Mouse (Mus musculus) hindbrain, embryonic 14.5 days (tissue): ENCODE results near the gene Gm17093. TPM values are rescaled to one million over a fixed set of nuclear protein-coding genes. Genes with fewer than 3 reads are reported as not detected.
"Not testable (repeated sequence)": the region's sequence is repeated elsewhere in the genome, so short reads cannot be mapped to it uniquely, and the experiment has no call there.

Experiments used
- ATAC-seq: fragments of 200-750 bp; cut with Nextera tagmentation; 2 replicates; pipeline ENCODE4 v1.8.0; 2017; ENCODE audit warnings: moderate number of reproducible peaks, mild to moderate bottlenecking, moderate TSS enrichment, moderate library complexity; ENCODE audit not compliant: low FRiP score
- DNase-seq: peaks from one replicate; pipeline ENCODE4 v3.0.0-alpha.2; 2015; ENCODE audit warnings: low spot score
- H3K27ac ChIP-seq: fragments of 300-500 bp; sonication (generic); 2 replicates; pipeline ENCODE4 v1.5.1; 2014; ENCODE audit warnings: mild to moderate bottlenecking, moderate library complexity
- H3K27me3 ChIP-seq: fragments of 300-500 bp; sonication (generic); 2 replicates; pipeline ENCODE4 v1.6.1; 2014; ENCODE audit warnings: mild to moderate bottlenecking, low read length, mixed read lengths; ENCODE audit not compliant: control insufficient read depth, insufficient read depth
- H3K36me3 ChIP-seq: fragments of 300-500 bp; sonication (generic); replicated peaks from 2 replicates; pipeline ENCODE4 v1.6.1; 2014; ENCODE audit not compliant: control insufficient read depth, insufficient read depth
- H3K4me1 ChIP-seq: fragments of 300-500 bp; sonication (generic); replicated peaks from 2 replicates; pipeline ENCODE4 v1.6.1; 2014; ENCODE audit warnings: antibody characterized with exemption, low read length, mixed read lengths; ENCODE audit not compliant: control insufficient read depth, insufficient read depth
- H3K4me2 ChIP-seq: fragments of 300-500 bp; sonication (generic); replicated peaks from 2 replicates; pipeline ENCODE4 v1.6.1; 2014; ENCODE audit warnings: mild to moderate bottlenecking, moderate library complexity
- H3K4me3 ChIP-seq: fragments of 300-500 bp; sonication (generic); replicated peaks from 2 replicates; pipeline ENCODE4 v1.5.1; 2014; ENCODE audit warnings: mild to moderate bottlenecking, low read length
- H3K9ac ChIP-seq: fragments of 300-500 bp; sonication (generic); 2 replicates; pipeline ENCODE4 v1.6.1; 2014
- H3K9me3 ChIP-seq: fragments of 300-500 bp; sonication (generic); 2 replicates; pipeline ENCODE4 v1.6.1; 2016; ENCODE audit warnings: low read length; ENCODE audit not compliant: control insufficient read depth
- WGBS: fragments of 180-500 bp; shearing (Covaris S2); extraction: QIAGEN DNeasy Blood & Tissue Kit; methylation state at CpG from one replicate; pipeline ENCODE4 v1.1.7; 2014; 5-methylcytosine and 5-hydroxymethylcytosine counted together
- polyA plus RNA-seq: library from polyadenylated mRNA; unstranded; fragments of >200 nt; fragmentation: Nextera tagmentation; extraction: Ambion mirVana; gene quantifications from 2 replicates; pipeline ENCODE4 v1.2.1, GENCODE M21; 2014

The Gm17093 gene
- not detected in 2 replicates for polyA plus RNA-seq

- ATAC-seq, H3K27ac ChIP-seq, DNase-seq, H3K27me3 ChIP-seq, H3K9me3 ChIP-seq, H3K9ac ChIP-seq, H3K4me1 ChIP-seq, H3K36me3 ChIP-seq, H3K4me2 ChIP-seq, H3K4me3 ChIP-seq: not testable (repeated sequence)
- 92% methylated on average over 5 of the region's 5 CpGs for WGBS
Observed at GRCm38 (mm10) chr14:44517976-44518375, at the start of gene Gm17093. Gm17093 (plus strand) TSS chr14:44518276.

DNA sequence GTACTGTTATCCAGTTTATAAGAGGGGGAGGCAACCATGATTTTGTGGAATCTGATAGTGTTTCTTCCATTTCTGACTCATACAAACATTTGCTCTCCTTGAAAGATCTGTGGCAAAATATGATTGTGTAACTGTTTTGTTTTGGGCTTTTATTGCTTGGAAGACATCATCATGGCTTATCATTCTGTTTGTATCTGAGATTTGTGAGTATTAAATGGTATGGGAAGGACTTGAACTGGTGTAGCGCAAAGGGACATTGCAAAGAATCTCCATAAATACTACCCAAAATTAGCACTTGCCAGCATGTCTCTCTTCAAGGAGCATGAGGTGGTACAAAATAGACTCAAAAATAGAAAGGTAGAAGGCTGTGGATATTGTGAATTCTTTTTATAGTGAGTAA is 25.9 kb upstream of the Gm17093 start, which contains the start of gene BC061237:
Gene BC061237, plus strand, starts transcription at position 301 of the 400 bp plus-strand sequence.
- DNase-seq, H3K4me3 ChIP-seq, H3K36me3 ChIP-seq, H3K4me2 ChIP-seq, H3K27ac ChIP-seq, H3K27me3 ChIP-seq, H3K9me3 ChIP-seq, H3K4me1 ChIP-seq, ATAC-seq, H3K9ac ChIP-seq: not testable (repeated sequence)
- 100% methylated on average over 1 of the region's 1 CpGs for WGBS

DNA sequence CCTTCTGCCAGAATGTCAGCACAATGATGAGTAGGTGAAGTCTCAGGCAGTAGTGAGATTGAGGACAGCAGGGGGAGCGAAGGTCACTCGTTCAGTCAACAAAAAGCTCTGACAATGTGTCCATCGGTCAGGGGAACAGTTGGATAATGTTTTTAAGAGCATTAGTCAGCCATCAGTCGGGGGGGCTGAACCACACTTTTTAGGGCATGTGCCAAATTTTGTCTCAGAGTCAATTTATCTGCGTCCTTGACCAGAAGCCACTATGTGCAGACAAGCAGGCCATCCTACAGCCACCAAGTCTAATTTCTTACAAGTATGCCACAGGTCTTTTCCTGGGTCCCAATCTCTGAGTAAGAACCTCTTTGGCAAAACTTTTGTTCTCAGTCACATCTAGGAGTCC is 29.9 kb downstream of the Gm17093 start:
- not testable (repeated sequence) for H3K4me3 ChIP-seq, H3K27me3 ChIP-seq, H3K27ac ChIP-seq, H3K9me3 ChIP-seq, H3K9ac ChIP-seq, H3K4me1 ChIP-seq, H3K4me2 ChIP-seq, DNase-seq, H3K36me3 ChIP-seq, ATAC-seq
- WGBS: 89% methylated on average over 3 of the region's 5 CpGs

Other genes with a start within 250 kb of the Gm17093 start
- gene Gm8220, start 232.7 kb upstream of the Gm17093 start, polyA plus RNA-seq: not detected in 2 replicates
- not detected in 2 replicates for gene Gm5930, start 179.7 kb upstream of the Gm17093 start, polyA plus RNA-seq
- gene Gm8229, start 152.9 kb upstream of the Gm17093 start, polyA plus RNA-seq: 0.16 TPM in 1 of 2 replicates, not detected in the other
- gene Gm3371, start 107.6 kb upstream of the Gm17093 start, polyA plus RNA-seq: not detected in 2 replicates
- not detected in 2 replicates for gene Gm8232, start 84.6 kb upstream of the Gm17093 start, polyA plus RNA-seq
- 0.39 and 0.92 TPM in 2 replicates for gene BC061237, start 25.8 kb upstream of the Gm17093 start, polyA plus RNA-seq
- 0.42 and 0.67 TPM in 2 replicates for gene Gm8247, start 64.9 kb downstream of the Gm17093 start, polyA plus RNA-seq
- not detected in 2 replicates for gene Gm5624, start 109.7 kb downstream of the Gm17093 start, polyA plus RNA-seq
- gene Gm8257, start 188.2 kb downstream of the Gm17093 start, polyA plus RNA-seq: not detected in 2 replicates
- gene Gm8267, start 232.1 kb downstream of the Gm17093 start, polyA plus RNA-seq: not detected in 2 replicates